Mouse (Mus musculus): ENCODE measurements around the gene Washc3. TPM values are rescaled to one million over a fixed set of nuclear protein-coding genes. Genes with fewer than 3 reads are reported as not detected.

Gene Washc3
- 56.2 and 64.1 TPM in 2 replicates for polyA plus RNA-seq (2015; fragmentation: Nextera tagmentation; extraction: Ambion mirVana)

DNA sequence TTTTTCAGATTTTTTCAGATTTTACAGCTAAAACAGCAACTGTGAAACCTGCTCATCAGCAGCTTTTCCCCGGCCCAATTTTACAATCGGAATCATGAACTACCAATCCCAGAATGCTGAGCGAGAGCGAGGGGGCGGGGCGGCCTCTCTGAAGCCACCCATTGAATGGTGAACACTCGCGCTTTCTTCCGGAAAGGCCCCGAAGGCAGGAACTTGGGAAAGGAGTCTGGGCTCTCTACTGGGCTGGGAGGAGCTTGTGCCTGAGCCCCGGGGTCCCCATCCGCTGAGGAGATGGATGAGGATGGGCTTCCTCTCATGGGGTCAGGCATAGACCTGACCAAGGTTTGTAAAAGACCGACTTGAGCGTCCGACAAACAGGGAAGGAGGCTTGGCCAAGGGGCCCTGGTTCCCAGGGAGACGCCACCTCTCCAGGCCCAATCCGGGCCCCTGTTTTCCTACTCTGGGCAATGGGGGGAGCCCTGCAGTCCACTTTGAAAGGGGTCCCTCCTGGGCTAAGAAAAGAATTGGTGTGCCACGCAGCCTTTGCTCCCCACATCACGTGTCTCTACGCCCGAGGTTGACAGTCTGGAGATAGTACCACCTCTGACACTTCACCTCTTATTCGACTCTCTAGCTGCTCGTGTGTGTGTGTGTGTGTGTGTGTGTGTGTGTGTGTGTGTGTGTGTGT is at the start of gene Washc3:
Gene Washc3, plus strand, starts transcription at position 143 of the 688 bp plus-strand sequence.
- peaks cover 10% of the 10 kb centered on the region for H3K36me3 ChIP-seq
- WGBS, result under 1% methylated on average over 23 of the region's 23 CpGs
- H3K4me3 ChIP-seq, result peak within 1 kb of the TSS; percentile 56
- H3K4me2 ChIP-seq, result peak within 1 kb of the TSS; percentile 64
- H3K9ac ChIP-seq, result peak within 1 kb of the TSS; percentile 75
- H3K9me3 ChIP-seq, result no peaks in the 10 kb centered on the region
- peaks cover 5% of the 10 kb centered on the region for H3K4me1 ChIP-seq
- no peaks in the 10 kb centered on the region for H3K27me3 ChIP-seq
- peak within 1 kb of the TSS; percentile 85 for H3K27ac ChIP-seq
- peak; percentile 94 for ATAC-seq (ENCODE audit: insufficient number of reproducible peaks, insufficient read depth, low FRiP score, low TSS enrichment, low read depth)

GRCm38 (mm10) chr10:88151658-88152057 is 49.2 kb upstream of the Washc3 start:
- no peak; the same call in 1 of the 2 replicates for ATAC-seq (ENCODE audit: insufficient number of reproducible peaks, insufficient read depth, low FRiP score, low TSS enrichment, low read depth)
- Histone ChIP-seq H3K27ac (no peak overlapping the region), H3K4me2 (no peak overlapping the region), H3K9me3 (no peaks in the 10 kb centered on the region), H3K4me1 (peaks cover 6% of the 10 kb centered on the region), H3K4me3 (no peak overlapping the region), H3K9ac (no peak overlapping the region), H3K27me3 (no peaks in the 10 kb centered on the region), H3K36me3 (peaks cover 55% of the 10 kb centered on the region)
- WGBS, result 60% methylated on average over 6 of the region's 6 CpGs

DNA sequence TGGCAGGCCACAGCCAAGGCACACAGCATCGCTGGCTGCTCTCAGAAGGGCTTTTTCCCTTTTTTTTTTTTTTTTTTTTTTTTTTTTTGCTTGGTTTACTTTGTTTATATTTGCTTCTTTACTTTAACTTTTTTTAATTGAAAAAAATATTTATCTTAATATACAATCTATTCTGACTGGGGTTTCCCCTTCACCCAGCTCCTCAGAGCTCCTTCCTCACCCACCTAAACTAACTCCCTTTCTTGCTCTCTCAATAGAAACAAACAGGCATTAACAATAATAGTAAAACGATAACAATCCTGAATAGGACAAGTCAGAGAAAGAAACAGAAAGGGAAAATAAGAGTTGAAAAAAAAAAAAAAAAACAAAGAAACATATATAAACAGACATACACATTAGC is 38.8 kb upstream of the Washc3 start:
- Histone ChIP-seq H3K4me1 (no peaks in the 10 kb centered on the region), H3K4me2 (no peak overlapping the region), H3K9me3 (no peaks in the 10 kb centered on the region), H3K27me3 (no peaks in the 10 kb centered on the region), H3K4me3 (no peak overlapping the region), H3K36me3 (peaks cover 39% of the 10 kb centered on the region), H3K27ac (no peak overlapping the region), H3K9ac (no peak overlapping the region)
- WGBS, result 98% methylated on average over 2 of the region's 2 CpGs
- ATAC-seq (ENCODE audit: insufficient number of reproducible peaks, insufficient read depth, low FRiP score, low TSS enrichment, low read depth), result no peak

- ATAC-seq (ENCODE audit: insufficient number of reproducible peaks, insufficient read depth, low FRiP score, low TSS enrichment, low read depth), result no peak
- WGBS, result 95% methylated on average over 5 of the region's 5 CpGs
- Histone ChIP-seq H3K4me3 (no peak overlapping the region), H3K9ac (no peak overlapping the region), H3K36me3 (peaks cover 39% of the 10 kb centered on the region), H3K4me1 (no peaks in the 10 kb centered on the region), H3K4me2 (no peak overlapping the region), H3K27ac (no peak overlapping the region), H3K9me3 (no peaks in the 10 kb centered on the region), H3K27me3 (no peaks in the 10 kb centered on the region)
These were observed 38.2 kb upstream of the Washc3 start for GRCm38 (mm10) chr10:88162676-88163075.

DNA sequence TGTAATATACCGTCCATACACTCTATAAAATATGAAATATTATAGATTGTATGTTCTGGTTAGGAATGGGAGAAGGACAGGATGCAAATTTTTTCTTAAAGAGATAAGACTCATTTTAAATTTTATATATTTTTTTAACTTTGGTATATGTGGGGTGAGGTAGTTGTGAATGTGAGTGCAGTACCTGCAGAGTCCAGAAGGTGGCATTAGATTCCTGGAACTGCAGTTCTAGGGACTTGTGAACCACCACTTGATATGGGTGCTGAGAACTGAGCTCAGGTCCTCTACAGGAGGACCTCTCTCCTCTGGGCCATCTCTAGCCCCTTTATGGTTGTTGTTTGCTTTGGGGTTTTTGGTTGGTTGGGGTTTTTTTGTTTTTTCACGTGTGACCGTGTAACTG is 34.7 kb upstream of the Washc3 start:
- Histone ChIP-seq H3K27me3 (no peaks in the 10 kb centered on the region), H3K9ac (no peak overlapping the region), H3K4me2 (no peak overlapping the region), H3K4me3 (no peak overlapping the region), H3K9me3 (no peaks in the 10 kb centered on the region), H3K36me3 (peaks cover 26% of the 10 kb centered on the region), H3K27ac (no peak overlapping the region), H3K4me1 (no peaks in the 10 kb centered on the region)
- WGBS, result 89% methylated on average over 3 of the region's 3 CpGs
- ATAC-seq (ENCODE audit: insufficient number of reproducible peaks, insufficient read depth, low FRiP score, low TSS enrichment, low read depth), result no peak

GRCm38 (mm10) chr10:88167438-88168077 is 33.3 kb upstream of the Washc3 start:
- H3K9me3 ChIP-seq, result no peaks in the 10 kb centered on the region
- ATAC-seq (ENCODE audit: insufficient number of reproducible peaks, insufficient read depth, low FRiP score, low TSS enrichment, low read depth), result no peak
- WGBS, result 62% methylated on average over 7 of the region's 7 CpGs
- no peak overlapping the region for H3K4me2 ChIP-seq
- H3K27ac ChIP-seq, result no peak overlapping the region
- H3K4me3 ChIP-seq, result no peak overlapping the region
- H3K27me3 ChIP-seq, result no peaks in the 10 kb centered on the region
- peaks cover 18% of the 10 kb centered on the region for H3K36me3 ChIP-seq
- H3K9ac ChIP-seq, result no peak overlapping the region
- no peaks in the 10 kb centered on the region for H3K4me1 ChIP-seq

GRCm38 (mm10) chr10:88200541-88200940 is 352 bp upstream of the Washc3 start:
- Histone ChIP-seq H3K9ac (no peak overlapping the region), H3K27me3 (no peaks in the 10 kb centered on the region), H3K4me1 (peaks cover 5% of the 10 kb centered on the region), H3K9me3 (no peaks in the 10 kb centered on the region), H3K27ac (no peak overlapping the region), H3K4me2 (peak overlapping the region; percentile 64), H3K36me3 (peaks cover 7% of the 10 kb centered on the region), H3K4me3 (peak overlapping the region; percentile 56)
- 0 out of 2 replicates have a peak, but pooled peaks have one; percentile 57 for ATAC-seq (ENCODE audit: insufficient number of reproducible peaks, insufficient read depth, low FRiP score, low TSS enrichment, low read depth)
- 18% methylated on average over 4 of the region's 4 CpGs for WGBS

DNA sequence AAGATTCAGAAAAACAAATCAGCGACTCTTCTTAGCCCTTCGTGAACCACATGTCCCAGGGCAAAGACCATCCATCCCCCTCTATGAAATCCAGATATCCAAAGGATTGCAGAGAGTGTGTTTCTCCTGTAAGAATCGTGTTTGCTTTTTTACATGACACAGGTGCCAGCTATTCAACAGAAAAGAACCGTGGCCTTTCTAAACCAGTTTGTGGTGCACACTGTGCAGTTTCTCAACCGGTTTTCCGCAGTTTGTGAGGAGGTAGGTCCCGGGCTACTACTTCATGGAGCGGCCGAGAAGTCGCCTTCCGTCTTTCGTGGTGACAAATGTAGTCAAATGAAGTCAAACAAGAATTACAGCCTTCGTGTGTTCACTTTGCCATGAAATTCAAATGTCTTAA is 757 bp downstream of the Washc3 start:
- H3K27ac ChIP-seq, result 0 out of 2 replicates have a peak overlapping the region, but pooled peaks have one; percentile 45
- H3K4me3 ChIP-seq, result peak overlapping the region; percentile 56
- peaks cover 5% of the 10 kb centered on the region for H3K4me1 ChIP-seq
- H3K9ac ChIP-seq, result peak overlapping the region; percentile 75
- no peaks in the 10 kb centered on the region for H3K27me3 ChIP-seq
- peak overlapping the region; percentile 64 for H3K4me2 ChIP-seq
- WGBS, result 76% methylated on average over 13 of the region's 13 CpGs
- peaks cover 10% of the 10 kb centered on the region for H3K36me3 ChIP-seq
- ATAC-seq (ENCODE audit: insufficient number of reproducible peaks, insufficient read depth, low FRiP score, low TSS enrichment, low read depth), result no peak
- no peaks in the 10 kb centered on the region for H3K9me3 ChIP-seq

GRCm38 (mm10) chr10:88202581-88202980 is 1.7 kb downstream of the Washc3 start:
- Histone ChIP-seq H3K4me3 (no peak overlapping the region), H3K27ac (no peak overlapping the region), H3K4me2 (no peak overlapping the region), H3K9me3 (no peaks in the 10 kb centered on the region), H3K9ac (no peak overlapping the region), H3K27me3 (no peaks in the 10 kb centered on the region), H3K36me3 (peaks cover 10% of the 10 kb centered on the region), H3K4me1 (peaks cover 5% of the 10 kb centered on the region)
- 89% methylated on average over 8 of the region's 8 CpGs for WGBS
- no peak for ATAC-seq (ENCODE audit: insufficient number of reproducible peaks, insufficient read depth, low FRiP score, low TSS enrichment, low read depth)

DNA sequence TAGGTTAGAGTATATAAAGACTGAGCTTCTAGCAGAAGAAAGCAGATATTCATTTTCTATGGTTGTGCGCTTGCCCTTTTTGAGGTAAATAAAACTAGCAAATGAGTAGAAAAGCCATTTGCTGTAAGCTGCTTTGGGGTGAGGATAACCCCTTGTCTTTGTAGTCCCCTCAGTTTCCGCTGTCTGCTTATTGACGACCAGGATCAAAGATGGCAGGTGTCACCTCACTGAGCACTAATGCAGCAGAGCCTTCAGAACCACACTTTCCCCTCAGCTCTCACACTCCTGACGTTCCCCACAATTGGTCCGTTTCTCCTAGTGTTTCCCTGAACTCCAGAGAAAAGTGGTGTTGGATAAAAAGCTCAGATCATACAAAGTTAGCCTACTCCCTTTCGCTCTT is 2.3 kb downstream of the Washc3 start:
- ATAC-seq (ENCODE audit: insufficient number of reproducible peaks, insufficient read depth, low FRiP score, low TSS enrichment, low read depth), result no peak

GRCm38 (mm10) chr10:88212644-88213043 is 11.8 kb downstream of the Washc3 start:
- 67% methylated on average over 5 of the region's 5 CpGs for WGBS
- no peak overlapping the region for H3K4me3 ChIP-seq
- ATAC-seq (ENCODE audit: insufficient number of reproducible peaks, insufficient read depth, low FRiP score, low TSS enrichment, low read depth), result no peak

More for the DNA sequence above, 2.3 kb downstream of the Washc3 start:
- peaks cover 5% of the 10 kb centered on the region for H3K4me1 ChIP-seq
- WGBS, result 92% methylated on average over 6 of the region's 6 CpGs
- no peak overlapping the region for H3K4me2 ChIP-seq
- no peak overlapping the region for H3K9ac ChIP-seq
- no peaks in the 10 kb centered on the region for H3K9me3 ChIP-seq
- no peak overlapping the region for H3K4me3 ChIP-seq
- H3K27me3 ChIP-seq, result no peaks in the 10 kb centered on the region
- no peak overlapping the region for H3K27ac ChIP-seq
- peaks cover 10% of the 10 kb centered on the region for H3K36me3 ChIP-seq

More at GRCm38 (mm10) chr10:88212644-88213043, 11.8 kb downstream of the Washc3 start:
- H3K27ac ChIP-seq, result no peak overlapping the region
- peaks cover 10% of the 10 kb centered on the region; the same call in 1 of the 2 replicates for H3K36me3 ChIP-seq
- H3K4me2 ChIP-seq, result no peak overlapping the region
- 0 out of 2 replicates have a peak, but pooled peaks cover 3% of the 10 kb centered on the region for H3K4me1 ChIP-seq
- no peaks in the 10 kb centered on the region for H3K27me3 ChIP-seq
- H3K9ac ChIP-seq, result no peak overlapping the region
- H3K9me3 ChIP-seq, result no peaks in the 10 kb centered on the region
